Mouse (Mus musculus): ENCODE results near the gene Sctr. TPM values are rescaled to one million over a fixed set of nuclear protein-coding genes. Genes with fewer than 3 reads are reported as not detected.

The Sctr gene
- polyA plus RNA-seq, 1 experiment from 2014 or later, result 0.87 TPM

- Histone ChIP-seq H3K4me1 (peaks cover 24% of the 10 kb centered on the region), H3K4me2 (replicated peaks) (peak within 1 kb of the TSS; percentile 74), H3K27ac (replicated peaks) (no peak within 1 kb of the TSS), H3K9me3 (no peaks in the 10 kb centered on the region), H3K9ac (replicated peaks) (peak within 1 kb of the TSS; percentile 37; the same call in 1 of the 2 replicates), H3K27me3 (peaks cover 56% of the 10 kb centered on the region), H3K36me3 (no peaks in the 10 kb centered on the region), H3K4me3 (peak within 1 kb of the TSS; percentile 41)
- WGBS, result 1% methylated on average over 40 of the region's 40 CpGs
- peak; percentile 78 for ATAC-seq (ENCODE audit: low FRiP score, low read depth)
Measured at GRCm38 (mm10) chr1:120073519-120074306, 67.0 kb downstream of the Sctr start, which contains the start of gene Tmem37. Tmem37 (minus strand) TSS chr1:120074074.

- WGBS, result 15% methylated on average over 4 of the region's 4 CpGs
- H3K4me1 ChIP-seq, result peaks cover 24% of the 10 kb centered on the region
- no peaks in the 10 kb centered on the region for H3K36me3 ChIP-seq
- peak overlapping the region; percentile 37; the same call in 1 of the 2 replicates for H3K9ac ChIP-seq (replicated peaks)
- no peak overlapping the region for H3K27ac ChIP-seq (replicated peaks)
- H3K27me3 ChIP-seq, result peaks cover 56% of the 10 kb centered on the region
- peak overlapping the region; percentile 74 for H3K4me2 ChIP-seq (replicated peaks)
- no peaks in the 10 kb centered on the region for H3K9me3 ChIP-seq
- no peak overlapping the region for H3K4me3 ChIP-seq
- ATAC-seq (ENCODE audit: low FRiP score, low read depth), result 0 out of 2 replicates have a peak, but pooled peaks have one; percentile 3
Measured at GRCm38 (mm10) chr1:120074307-120074702, 67.6 kb downstream of the Sctr start.

- Histone ChIP-seq H3K36me3 (no peaks in the 10 kb centered on the region), H3K9me3 (no peaks in the 10 kb centered on the region), H3K9ac (replicated peaks) (no peak overlapping the region), H3K4me3 (no peak overlapping the region), H3K27me3 (peaks cover 56% of the 10 kb centered on the region), H3K27ac (replicated peaks) (no peak overlapping the region), H3K4me2 (replicated peaks) (no peak overlapping the region), H3K4me1 (peaks cover 24% of the 10 kb centered on the region)
- ATAC-seq (ENCODE audit: low FRiP score, low read depth), result no peak
- WGBS, result 84% methylated on average over 4 of the region's 4 CpGs
Measured at GRCm38 (mm10) chr1:120074931-120075330, 68.2 kb downstream of the Sctr start.

GRCm38 (mm10) chr1:120075507-120075906 lies 68.8 kb downstream of the Sctr start:
- no peak for ATAC-seq (ENCODE audit: low FRiP score, low read depth)
- peaks cover 56% of the 10 kb centered on the region for H3K27me3 ChIP-seq
- 88% methylated on average over 5 of the region's 5 CpGs for WGBS

GRCm38 (mm10) chr1:120077746-120078410 lies 71.2 kb downstream of the Sctr start:
- Histone ChIP-seq H3K4me1 (peaks cover 22% of the 10 kb centered on the region), H3K27me3 (peaks cover 37% of the 10 kb centered on the region), H3K36me3 (no peaks in the 10 kb centered on the region), H3K27ac (replicated peaks) (no peak overlapping the region), H3K4me2 (replicated peaks) (no peak overlapping the region), H3K9ac (replicated peaks) (no peak overlapping the region), H3K9me3 (no peaks in the 10 kb centered on the region), H3K4me3 (no peak overlapping the region)
- ATAC-seq (ENCODE audit: low FRiP score, low read depth), result no peak
- 16% methylated on average over 9 of the region's 9 CpGs for WGBS

More at GRCm38 (mm10) chr1:120075507-120075906, 68.8 kb downstream of the Sctr start:
- no peak overlapping the region for H3K9ac ChIP-seq (replicated peaks)
- no peak overlapping the region for H3K4me3 ChIP-seq
- H3K4me1 ChIP-seq, result peaks cover 24% of the 10 kb centered on the region
- H3K36me3 ChIP-seq, result no peaks in the 10 kb centered on the region
- no peak overlapping the region for H3K4me2 ChIP-seq (replicated peaks)
- no peaks in the 10 kb centered on the region for H3K9me3 ChIP-seq
- no peak overlapping the region for H3K27ac ChIP-seq (replicated peaks)

- H3K27me3 ChIP-seq, result peaks cover 10% of the 10 kb centered on the region
- no peak overlapping the region for H3K27ac ChIP-seq (replicated peaks)
- 78% methylated on average over 1 of the region's 1 CpGs for WGBS
- H3K36me3 ChIP-seq, result no peaks in the 10 kb centered on the region
- H3K9ac ChIP-seq (replicated peaks), result no peak overlapping the region
- H3K4me2 ChIP-seq (replicated peaks), result no peak overlapping the region
- no peak overlapping the region for H3K4me3 ChIP-seq
- H3K9me3 ChIP-seq, result no peaks in the 10 kb centered on the region
- ATAC-seq (ENCODE audit: low FRiP score, low read depth), result no peak
- H3K4me1 ChIP-seq, result peaks cover 10% of the 10 kb centered on the region
Measured at GRCm38 (mm10) chr1:120080632-120081031, 73.9 kb downstream of the Sctr start.

GRCm38 (mm10) chr1:120082957-120083585 lies 76.4 kb downstream of the Sctr start:
- no peaks in the 10 kb centered on the region for H3K36me3 ChIP-seq
- H3K4me3 ChIP-seq, result no peak overlapping the region
- 0 out of 2 replicates have a peak overlapping the region, but pooled peaks have one; percentile 6 for H3K9ac ChIP-seq (replicated peaks)
- no peak overlapping the region for H3K27ac ChIP-seq (replicated peaks)
- no peak for ATAC-seq (ENCODE audit: low FRiP score, low read depth)
- H3K9me3 ChIP-seq, result no peaks in the 10 kb centered on the region
- H3K27me3 ChIP-seq, result no peaks in the 10 kb centered on the region; the same call in 1 of the 2 replicates
- no peak overlapping the region for H3K4me2 ChIP-seq (replicated peaks)
- WGBS, result 51% methylated on average over 7 of the region's 7 CpGs
- peaks cover 5% of the 10 kb centered on the region for H3K4me1 ChIP-seq

GRCm38 (mm10) chr1:120083921-120084517 lies 77.3 kb downstream of the Sctr start:
- peaks cover 2% of the 10 kb centered on the region; the same call in 1 of the 2 replicates for H3K4me1 ChIP-seq
- 68% methylated on average over 5 of the region's 5 CpGs for WGBS
- no peaks in the 10 kb centered on the region; the same call in 1 of the 2 replicates for H3K27me3 ChIP-seq
- H3K36me3 ChIP-seq, result no peaks in the 10 kb centered on the region
- ATAC-seq (ENCODE audit: low FRiP score, low read depth), result no peak
- H3K4me3 ChIP-seq, result no peak overlapping the region
- H3K9me3 ChIP-seq, result no peaks in the 10 kb centered on the region
- no peak overlapping the region for H3K9ac ChIP-seq (replicated peaks)
- no peak overlapping the region for H3K4me2 ChIP-seq (replicated peaks)
- H3K27ac ChIP-seq (replicated peaks), result no peak overlapping the region

GRCm38 (mm10) chr1:120085696-120086095 lies 79.0 kb downstream of the Sctr start:
- H3K4me3 ChIP-seq, result no peak overlapping the region
- no peak overlapping the region for H3K27ac ChIP-seq (replicated peaks)
- H3K9ac ChIP-seq (replicated peaks), result no peak overlapping the region
- H3K4me1 ChIP-seq, result peaks cover 2% of the 10 kb centered on the region; the same call in 1 of the 2 replicates
- WGBS, result 64% methylated on average over 3 of the region's 3 CpGs
- no peak for ATAC-seq (ENCODE audit: low FRiP score, low read depth)
- no peak overlapping the region for H3K4me2 ChIP-seq (replicated peaks)
- no peaks in the 10 kb centered on the region for H3K9me3 ChIP-seq
- no peaks in the 10 kb centered on the region for H3K36me3 ChIP-seq
- no peaks in the 10 kb centered on the region; the same call in 1 of the 2 replicates for H3K27me3 ChIP-seq

GRCm38 (mm10) chr1:120086644-120087043 lies 80.0 kb downstream of the Sctr start:
- peaks cover 2% of the 10 kb centered on the region; the same call in 1 of the 2 replicates for H3K4me1 ChIP-seq
- no peaks in the 10 kb centered on the region for H3K9me3 ChIP-seq
- H3K9ac ChIP-seq (replicated peaks), result no peak overlapping the region
- H3K27me3 ChIP-seq, result no peaks in the 10 kb centered on the region; the same call in 1 of the 2 replicates
- H3K4me3 ChIP-seq, result no peak overlapping the region
- WGBS, result 54% methylated on average over 13 of the region's 13 CpGs
- H3K4me2 ChIP-seq (replicated peaks), result no peak overlapping the region
- ATAC-seq (ENCODE audit: low FRiP score, low read depth), result no peak
- H3K27ac ChIP-seq (replicated peaks), result no peak overlapping the region
- no peaks in the 10 kb centered on the region for H3K36me3 ChIP-seq

GRCm38 (mm10) chr1:120089180-120089579 lies 82.5 kb downstream of the Sctr start:
- Histone ChIP-seq H3K4me3 (no peak overlapping the region), H3K9ac (replicated peaks) (no peak overlapping the region), H3K36me3 (no peaks in the 10 kb centered on the region), H3K4me1 (no peaks in the 10 kb centered on the region), H3K9me3 (no peaks in the 10 kb centered on the region), H3K27me3 (no peaks in the 10 kb centered on the region), H3K27ac (replicated peaks) (no peak overlapping the region), H3K4me2 (replicated peaks) (no peak overlapping the region)
- WGBS, result 0% methylated on average over 3 of the region's 5 CpGs
- no peak for ATAC-seq (ENCODE audit: low FRiP score, low read depth)
